Mouse (Mus musculus): Measurements from ENCODE around the gene Med22. TPM values are rescaled to one million over a fixed set of nuclear protein-coding genes. Genes with fewer than 3 reads are reported as not detected.
A peak's percentile ranks its signal among the peaks of the same experiment; 100 is the strongest.

Med22 gene
- total and polyA plus RNA-seq, 3 experiments = 79.0 to 90.1 TPM; not detected in 1

DNA sequence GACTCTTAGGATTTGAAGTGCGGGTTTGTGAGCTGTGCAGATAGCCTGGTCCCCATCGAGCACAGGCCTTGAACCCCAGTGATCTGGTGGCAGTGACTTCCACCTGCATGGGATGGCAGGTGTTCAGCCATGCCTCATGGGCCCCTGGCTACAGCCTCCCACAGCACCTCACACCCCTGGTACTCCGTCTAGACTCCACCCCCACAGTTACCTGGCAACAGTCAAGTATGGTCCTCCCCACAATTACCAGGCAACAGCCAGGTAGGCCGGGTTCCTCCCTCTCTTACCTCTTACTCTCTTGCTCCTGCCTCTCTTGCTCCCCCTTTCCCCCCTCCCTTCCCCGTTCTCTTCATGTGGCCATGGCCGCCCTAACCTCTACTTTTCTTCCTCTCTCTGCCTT is 39.8 kb downstream of the Med22 start:
- no peaks in the 10 kb centered on the region for H3K9me3 ChIP-seq (replicated peaks; ENCODE audit: insufficient read depth, low read length)
- no peak overlapping the region for H3K27ac ChIP-seq (ENCODE audit: control insufficient read depth, low read depth, low read length)
- peaks cover 14 to 21% of the 10 kb centered on the region in 2 experiments for H3K27me3 ChIP-seq (ENCODE audit: control insufficient read depth in 1 of 2, insufficient read depth in 2 of 2, low read length in 2 of 2)
- H3K4me3 ChIP-seq (ENCODE audit: control insufficient read depth in 1 of 2, insufficient read depth in 1 of 2, low read depth in 2 of 2, low read length in 2 of 2) = no peak overlapping the region
- no peak for TF ChIP-seq GATA1 (IDR thresholded peaks at IDR 0.05; ENCODE audit: low read depth, low read length)
- no peaks in the 10 kb centered on the region for H3K36me3 ChIP-seq (ENCODE audit: control insufficient read depth in 1 of 2, insufficient read depth in 2 of 2, low read length in 2 of 2)
- H3K9ac ChIP-seq (ENCODE audit: control insufficient read depth, low read depth, low read length, poor library complexity, severe bottlenecking) = no peak overlapping the region
- H3K79me2 ChIP-seq (ENCODE audit: control insufficient read depth, insufficient read depth, low read length, poor library complexity) = no peaks in the 10 kb centered on the region
- H3K4me1 ChIP-seq (ENCODE audit: control insufficient read depth in 1 of 2, insufficient read depth in 2 of 2, low read length in 2 of 2) = no peaks in the 10 kb centered on the region
- DNase-seq (ENCODE audit: low read depth, low spot score) = no peak

DNA sequence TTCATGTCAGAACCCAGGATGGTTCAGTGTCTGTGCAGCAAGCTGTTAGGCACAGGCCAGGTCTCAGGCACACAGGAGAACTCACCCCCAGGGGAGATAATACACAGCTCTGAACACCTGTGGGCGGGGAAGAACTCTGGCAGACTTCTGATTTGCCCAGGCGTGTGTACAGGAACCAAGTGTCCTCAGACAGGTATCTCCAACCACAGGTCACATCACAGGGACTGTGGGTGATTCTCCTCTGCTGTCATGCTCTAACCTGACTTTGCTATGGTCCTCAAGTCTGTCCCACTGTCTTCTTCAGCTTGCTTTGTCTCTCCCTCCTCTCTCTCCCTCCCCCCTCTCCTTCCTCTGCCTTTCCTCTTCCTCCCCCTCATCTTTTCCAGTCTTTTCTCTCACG is 45.6 kb downstream of the Med22 start, which contains the start of gene Abo:
Abo (minus strand) TSS at position 101 of the 400 bp plus-strand sequence.
- Histone ChIP-seq H3K4me1 (ENCODE audit: control insufficient read depth in 1 of 2, insufficient read depth in 2 of 2, low read length in 2 of 2) (no peaks in the 10 kb centered on the region), H3K9me3 (replicated peaks; ENCODE audit: insufficient read depth, low read length) (no peaks in the 10 kb centered on the region), H3K27ac (ENCODE audit: control insufficient read depth, low read depth, low read length) (no peak within 1 kb of the TSS), H3K27me3 (ENCODE audit: control insufficient read depth in 1 of 2, insufficient read depth in 2 of 2, low read length in 2 of 2) (peaks cover 13 to 15% of the 10 kb centered on the region in 2 experiments), H3K79me2 (ENCODE audit: control insufficient read depth, insufficient read depth, low read length, poor library complexity) (no peaks in the 10 kb centered on the region), H3K9ac (ENCODE audit: control insufficient read depth, low read depth, low read length, poor library complexity, severe bottlenecking) (no peak within 1 kb of the TSS), H3K4me3 (ENCODE audit: control insufficient read depth in 1 of 2, insufficient read depth in 1 of 2, low read depth in 2 of 2, low read length in 2 of 2) (no peak within 1 kb of the TSS), H3K36me3 (ENCODE audit: control insufficient read depth in 1 of 2, insufficient read depth in 2 of 2, low read length in 2 of 2) (no peaks in the 10 kb centered on the region)
- no peak for TF ChIP-seq TBP (IDR thresholded peaks at IDR 0.05; ENCODE audit: low read depth, low read length)
- no peak for TF ChIP-seq TCF12 (IDR thresholded peaks at IDR 0.05; ENCODE audit: low read depth, low read length)
- TF ChIP-seq USF2 (IDR thresholded peaks at IDR 0.05; ENCODE audit: borderline replicate concordance in 1 of 2, insufficient read depth in 1 of 2, low read depth in 1 of 2, low read length in 2 of 2) = no peak
- TF ChIP-seq NRF1 (IDR thresholded peaks at IDR 0.05; ENCODE audit: insufficient read depth, low read depth, low read length, poor library complexity, severe bottlenecking) = no peak
- no peak for TF ChIP-seq GATA1 (IDR thresholded peaks at IDR 0.05; ENCODE audit: low read depth, low read length)
- no peak for TF ChIP-seq MEF2A (IDR thresholded peaks at IDR 0.05; ENCODE audit: extremely low read depth, insufficient replicate concordance, low read depth, low read length, poor library complexity, severe bottlenecking)
- no peak for TF ChIP-seq MYB (IDR thresholded peaks at IDR 0.05; ENCODE audit: low read depth, low read length)
- TF ChIP-seq MAFK (IDR thresholded peaks at IDR 0.05; ENCODE audit: borderline replicate concordance, low read depth, low read length) = no peak
- no peak for DNase-seq (ENCODE audit: low read depth, low spot score)

DNA sequence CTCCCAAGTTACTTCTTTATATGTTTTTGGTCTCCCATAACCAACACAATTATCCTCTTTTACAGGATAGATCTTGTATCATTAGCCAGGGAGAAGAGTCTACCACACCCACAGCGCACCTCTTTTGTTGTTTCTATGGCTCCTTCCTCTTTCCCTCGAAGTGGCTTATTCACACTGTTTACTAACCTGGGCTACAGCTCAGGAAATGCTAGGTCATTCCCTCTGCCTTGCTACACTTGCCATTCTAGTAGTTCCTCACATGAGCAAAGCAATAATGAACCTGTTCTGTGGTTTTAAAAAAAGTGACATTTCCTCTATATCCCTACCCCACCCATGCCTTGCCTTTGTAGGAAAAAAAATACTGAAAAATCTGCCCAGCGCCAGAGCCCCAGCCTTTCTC is 47.6 kb downstream of the Med22 start:
- no peaks in the 10 kb centered on the region for H3K79me2 ChIP-seq (ENCODE audit: control insufficient read depth, insufficient read depth, low read length, poor library complexity)
- H3K27me3 ChIP-seq (ENCODE audit: control insufficient read depth in 1 of 2, insufficient read depth in 2 of 2, low read length in 2 of 2) = peaks cover 4 to 5% of the 10 kb centered on the region in 2 experiments; a peak in 3 of 4 replicates
- H3K4me3 ChIP-seq (ENCODE audit: control insufficient read depth in 1 of 2, insufficient read depth in 1 of 2, low read depth in 2 of 2, low read length in 2 of 2) = no peak overlapping the region
- no peak overlapping the region for H3K27ac ChIP-seq (ENCODE audit: control insufficient read depth, low read depth, low read length)
- DNase-seq (ENCODE audit: low read depth, low spot score) = peak; percentile 10
- no peaks in the 10 kb centered on the region for H3K36me3 ChIP-seq (ENCODE audit: control insufficient read depth in 1 of 2, insufficient read depth in 2 of 2, low read length in 2 of 2)
- no peak for TF ChIP-seq ZC3H11A (IDR thresholded peaks at IDR 0.05; ENCODE audit: low read depth, low read length)
- TF ChIP-seq MEF2A (IDR thresholded peaks at IDR 0.05; ENCODE audit: extremely low read depth, insufficient replicate concordance, low read depth, low read length, poor library complexity, severe bottlenecking) = no peak
- TF ChIP-seq CTCF (IDR thresholded peaks at IDR 0.05 in 2 of 3, conservative IDR thresholded peaks at IDR 0.05 in 1 of 3; ENCODE audit: control insufficient read depth in 1 of 3, insufficient read depth in 1 of 3, low read depth in 2 of 3, low read length in 3 of 3, poor library complexity in 1 of 3, severe bottlenecking in 1 of 3) = no peak
- no peak for TF ChIP-seq USF1 (IDR thresholded peaks at IDR 0.05; ENCODE audit: low read depth, low read length)
- TF ChIP-seq SMC3 (IDR thresholded peaks at IDR 0.05; ENCODE audit: low read depth, low read length) = no peak
- no peak for TF ChIP-seq UBTF (IDR thresholded peaks at IDR 0.05; ENCODE audit: borderline replicate concordance, insufficient read depth, low read depth, low read length)
- TF ChIP-seq ZKSCAN1 (IDR thresholded peaks at IDR 0.05; ENCODE audit: low read depth, low read length) = no peak
- no peak for TF ChIP-seq KAT2A (conservative IDR thresholded peaks at IDR 0.05; ENCODE audit: low read depth, low read length)
- TF ChIP-seq ZNF384 (IDR thresholded peaks at IDR 0.05; ENCODE audit: low read depth, low read length) = no peak
- no peak for TF ChIP-seq ELF1 (IDR thresholded peaks at IDR 0.05; ENCODE audit: low read depth, low read length)
- TF ChIP-seq SIN3A (IDR thresholded peaks at IDR 0.05; ENCODE audit: low read length) = no peak
- no peak for TF ChIP-seq TCF12 (IDR thresholded peaks at IDR 0.05; ENCODE audit: low read depth, low read length)
- TF ChIP-seq MXI1 (IDR thresholded peaks at IDR 0.05; ENCODE audit: low read depth, low read length) = no peak
- H3K9ac ChIP-seq (ENCODE audit: control insufficient read depth, low read depth, low read length, poor library complexity, severe bottlenecking) = no peak overlapping the region
- H3K4me1 ChIP-seq (ENCODE audit: control insufficient read depth in 1 of 2, insufficient read depth in 2 of 2, low read length in 2 of 2) = no peaks in the 10 kb centered on the region
- H3K9me3 ChIP-seq (replicated peaks; ENCODE audit: insufficient read depth, low read length) = no peaks in the 10 kb centered on the region
